Mouse (Mus musculus): ENCODE measurements around the gene Ssr1. TPM values are rescaled to one million over a fixed set of nuclear protein-coding genes. Genes with fewer than 3 reads are reported as not detected.
A peak's percentile ranks its signal among the peaks of the same experiment; 100 is the strongest.

The Ssr1 gene
- polyA plus RNA-seq, 1 experiment, result 44.7 TPM

DNA sequence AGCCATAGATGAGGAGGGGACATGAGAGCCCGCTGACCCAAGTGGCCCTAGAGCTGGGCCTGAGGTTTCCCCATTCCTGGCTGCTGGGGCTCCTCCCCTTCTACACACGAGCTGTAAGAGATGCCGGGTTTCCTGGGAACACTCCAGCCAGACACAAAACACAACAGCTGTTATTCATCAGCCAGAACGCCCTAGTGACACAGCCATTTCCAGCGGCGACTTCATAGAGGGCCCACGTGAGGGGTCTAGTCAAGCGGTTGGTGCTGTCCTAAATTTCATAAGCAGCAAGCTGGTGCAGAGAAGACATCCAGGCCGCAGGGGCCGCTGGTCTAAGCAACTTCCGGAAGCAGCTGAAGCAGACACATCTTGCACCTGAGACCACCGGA lies 27.0 kb downstream of the Ssr1 start:
- Histone ChIP-seq H3ac (ENCODE audit: control insufficient read depth, insufficient read length) (no peak overlapping the region), H3K79me2 (ENCODE audit: control insufficient read depth, insufficient read depth) (no peaks in the 10 kb centered on the region), H3K36me3 (ENCODE audit: control insufficient read depth, insufficient read depth) (no peaks in the 10 kb centered on the region), H3K4me3 (no peak overlapping the region), H3K27me3 (ENCODE audit: control insufficient read depth, insufficient read depth, insufficient read length) (no peaks in the 10 kb centered on the region), H3K4me2 (ENCODE audit: low read depth) (no peak overlapping the region)
- TF ChIP-seq MYOG (IDR thresholded peaks at IDR 0.05; ENCODE audit: control insufficient read depth in 1 of 3, insufficient read depth in 1 of 3, insufficient read length in 2 of 3, low read depth in 2 of 3) (peak in 1 of 3 experiments; percentile 8), USF1 (IDR thresholded peaks at IDR 0.05; ENCODE audit: low read depth) (no peak)

DNA sequence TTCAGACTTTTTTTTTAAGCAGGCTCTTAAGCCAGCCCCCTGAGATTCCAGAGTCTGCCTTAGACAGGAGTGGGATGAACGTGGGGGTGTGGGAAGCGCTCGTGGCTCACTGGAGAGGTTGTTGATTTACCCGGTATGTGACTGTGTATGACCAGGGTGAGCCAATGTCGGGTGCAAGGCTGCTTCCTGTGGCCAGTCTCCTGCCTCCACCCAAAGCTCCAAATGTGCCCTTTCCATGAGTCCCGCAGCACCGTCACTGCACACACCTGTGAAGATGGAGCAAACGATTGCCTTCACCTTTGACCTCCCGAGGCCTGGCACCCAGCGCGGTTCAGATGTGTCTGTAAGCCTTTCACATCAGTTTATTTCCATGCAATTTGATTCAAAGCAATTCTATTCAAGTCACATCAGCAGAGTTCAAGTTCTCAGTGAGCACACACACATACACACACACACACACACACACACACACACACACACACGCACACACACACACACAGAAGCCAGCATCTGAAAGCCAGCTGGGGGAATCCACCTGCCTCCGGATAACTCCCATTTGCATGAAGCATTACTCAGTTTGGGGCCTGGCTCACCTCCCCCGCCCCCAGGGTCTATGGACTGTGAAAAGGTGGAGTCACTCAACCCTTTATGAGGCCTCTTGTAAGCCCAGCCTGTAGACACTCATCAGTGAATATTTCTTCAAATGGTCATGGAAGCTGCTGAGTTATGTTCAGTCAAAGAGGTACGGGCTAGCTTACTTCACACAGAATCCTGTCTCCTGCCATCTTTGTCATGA lies 27.6 kb downstream of the Ssr1 start:
- H3K4me3 ChIP-seq, result no peak overlapping the region
- H3K4me2 ChIP-seq (ENCODE audit: low read depth), result no peak overlapping the region
- H3K27me3 ChIP-seq (ENCODE audit: control insufficient read depth, insufficient read depth, insufficient read length), result no peaks in the 10 kb centered on the region
- no peaks in the 10 kb centered on the region for H3K36me3 ChIP-seq (ENCODE audit: control insufficient read depth, insufficient read depth)
- H3K79me2 ChIP-seq (ENCODE audit: control insufficient read depth, insufficient read depth), result no peaks in the 10 kb centered on the region
- H3ac ChIP-seq (ENCODE audit: control insufficient read depth, insufficient read length), result no peak overlapping the region
- TF ChIP-seq POLR2AphosphoS2 (IDR thresholded peaks at IDR 0.05; ENCODE audit: insufficient read length, low read depth) (no peak), TCF12 (IDR thresholded peaks at IDR 0.05; ENCODE audit: insufficient read depth, poor library complexity, severe bottlenecking) (no peak)

DNA sequence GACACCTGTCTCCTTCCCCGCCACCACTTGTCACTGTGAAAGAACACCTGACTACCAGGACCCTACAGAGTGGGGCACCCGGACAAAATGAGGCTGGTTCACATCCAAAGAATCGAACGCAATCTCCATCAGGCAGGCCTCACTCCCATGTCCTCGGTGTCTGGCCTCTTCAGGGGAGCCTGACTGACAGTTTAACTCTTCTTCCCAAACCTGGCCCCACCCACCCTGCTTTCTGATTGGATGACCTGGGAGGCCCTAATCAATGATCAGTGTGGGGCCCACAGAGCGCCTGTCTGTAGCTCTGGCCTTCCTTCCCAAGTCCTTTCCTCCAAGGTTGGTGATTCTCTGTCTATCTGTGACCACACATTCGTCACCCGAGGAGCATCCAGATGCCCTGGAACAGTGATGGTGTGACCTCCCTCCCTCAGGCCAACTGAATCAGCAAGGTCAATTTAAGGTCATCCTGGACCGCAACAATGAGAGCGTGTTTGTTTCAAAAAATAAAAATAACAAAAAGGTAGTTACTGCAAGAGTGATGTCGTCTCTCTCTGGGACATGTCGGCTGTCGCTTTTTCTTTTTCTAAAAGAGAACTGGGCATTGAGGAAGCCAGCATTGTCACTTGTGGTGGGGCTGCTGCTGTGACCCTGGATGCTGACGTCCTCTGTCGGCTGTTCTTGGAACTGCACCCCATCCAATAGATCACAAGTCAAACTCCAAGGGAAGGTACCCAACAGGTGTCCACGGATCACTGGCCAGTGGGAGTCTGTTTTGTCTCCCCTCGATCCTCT lies 28.7 kb downstream of the Ssr1 start:
- Histone ChIP-seq H3K36me3 (ENCODE audit: control insufficient read depth, insufficient read depth) (no peaks in the 10 kb centered on the region), H3K27me3 (ENCODE audit: control insufficient read depth, insufficient read depth, insufficient read length) (no peaks in the 10 kb centered on the region), H3K4me2 (ENCODE audit: low read depth) (no peak overlapping the region), H3K4me3 (no peak overlapping the region), H3ac (ENCODE audit: control insufficient read depth, insufficient read length) (no peak overlapping the region), H3K79me2 (ENCODE audit: control insufficient read depth, insufficient read depth) (no peaks in the 10 kb centered on the region)
- peak in 1 of 3 experiments; percentile 2 for TF ChIP-seq MYOD1 (IDR thresholded peaks at IDR 0.05; ENCODE audit: control insufficient read depth in 1 of 3, insufficient read length in 2 of 3, low read depth in 2 of 3)
- TF ChIP-seq MYOG (IDR thresholded peaks at IDR 0.05; ENCODE audit: control insufficient read depth in 1 of 3, insufficient read depth in 1 of 3, insufficient read length in 2 of 3, low read depth in 2 of 3), result no peak
- no peak for TF ChIP-seq TCF12 (IDR thresholded peaks at IDR 0.05; ENCODE audit: insufficient read depth, poor library complexity, severe bottlenecking)

DNA sequence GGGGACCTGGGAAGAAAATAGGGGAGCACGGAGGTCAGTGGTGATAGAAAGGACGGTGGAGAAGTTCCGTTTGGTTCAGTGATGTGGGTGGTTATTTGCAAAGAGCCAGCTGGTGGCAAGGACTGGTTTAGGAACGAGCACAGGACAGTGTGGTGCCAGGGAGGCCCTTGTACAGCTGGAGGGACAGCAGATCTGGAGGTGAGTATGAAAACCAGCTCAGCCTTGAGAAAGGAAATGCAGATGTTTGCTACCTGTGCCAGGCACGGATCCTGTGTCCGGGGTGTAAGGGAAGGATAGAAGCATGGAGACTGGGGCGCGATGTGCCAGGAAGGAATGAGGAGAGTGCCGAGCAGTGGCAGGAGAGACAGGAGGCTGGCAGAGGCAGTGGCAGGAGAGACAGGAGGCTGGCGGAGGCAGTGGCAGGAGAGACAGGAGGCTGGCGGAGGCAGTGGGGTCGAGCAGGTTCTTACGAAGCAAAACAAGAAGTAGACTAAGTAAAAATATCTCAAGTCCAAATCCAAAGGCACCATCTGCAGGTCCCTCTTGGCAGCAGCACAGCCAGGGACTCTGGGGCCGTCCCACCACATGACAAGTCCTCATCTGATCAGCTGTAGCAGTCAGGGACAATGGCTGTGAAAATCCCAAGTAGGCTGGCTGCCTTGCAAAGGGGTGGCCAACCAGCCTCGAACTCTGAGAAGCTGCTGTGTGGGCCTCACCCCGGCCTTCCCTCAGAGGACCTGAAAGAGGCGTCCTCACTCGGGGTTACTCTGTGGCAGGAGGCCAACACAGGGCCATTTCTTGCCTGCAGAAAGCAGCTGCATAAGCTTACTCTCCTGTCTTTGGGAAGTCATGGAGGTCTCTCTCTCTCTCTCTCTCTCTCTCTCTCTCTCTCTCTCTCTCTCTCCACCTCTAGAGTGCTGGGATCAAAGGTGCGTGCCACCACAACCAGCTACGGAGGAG lies 29.6 kb downstream of the Ssr1 start:
- TF ChIP-seq POLR2A (IDR thresholded peaks at IDR 0.05; ENCODE audit: insufficient read length, low read depth) (no peak), MYOD1 (IDR thresholded peaks at IDR 0.05; ENCODE audit: control insufficient read depth in 1 of 3, insufficient read length in 2 of 3, low read depth in 2 of 3) (no peak), SRF (IDR thresholded peaks at IDR 0.05; ENCODE audit: control insufficient read depth, insufficient read length, low read depth) (no peak), POLR2AphosphoS2 (IDR thresholded peaks at IDR 0.05; ENCODE audit: insufficient read length, low read depth) (no peak), TCF12 (IDR thresholded peaks at IDR 0.05; ENCODE audit: insufficient read depth, poor library complexity, severe bottlenecking) (no peak), TCF3 (IDR thresholded peaks at IDR 0.05; ENCODE audit: insufficient read length, low read depth) (no peak), REST (IDR thresholded peaks at IDR 0.05; ENCODE audit: insufficient read depth, insufficient read length) (no peak), MAX (IDR thresholded peaks at IDR 0.05; ENCODE audit: low read depth) (no peak), E2F4 (IDR thresholded peaks at IDR 0.05; ENCODE audit: insufficient read depth) (no peak), MYOG (IDR thresholded peaks at IDR 0.05; ENCODE audit: control insufficient read depth in 1 of 3, insufficient read depth in 1 of 3, insufficient read length in 2 of 3, low read depth in 2 of 3) (no peak), CEBPB (IDR thresholded peaks at IDR 0.05; ENCODE audit: insufficient read depth, poor library complexity, severe bottlenecking) (no peak), USF1 (IDR thresholded peaks at IDR 0.05; ENCODE audit: low read depth) (no peak)
- Histone ChIP-seq H3K27me3 (ENCODE audit: control insufficient read depth, insufficient read depth, insufficient read length) (no peaks in the 10 kb centered on the region), H3K4me3 (peak overlapping the region; percentile 23), H3K36me3 (ENCODE audit: control insufficient read depth, insufficient read depth) (no peaks in the 10 kb centered on the region), H3K79me2 (ENCODE audit: control insufficient read depth, insufficient read depth) (no peaks in the 10 kb centered on the region), H3ac (ENCODE audit: control insufficient read depth, insufficient read length) (no peak overlapping the region), H3K4me2 (ENCODE audit: low read depth) (peak overlapping the region; percentile 80)

All from myocyte (in vitro differentiated cells).